Mouse (Mus musculus) thymus, adult 2 months (tissue): ENCODE measurements at regions not wholly inside any gene's neighbourhood (a gene's known extent, or its start where the extent isn't known, plus 50 kb on each side); places are given as distances from the start of the nearest gene placed in this dataset.

Source experiments
- DNase-seq: peaks from one replicate; pipeline ENCODE4 v3.0.0; 2021
- H3K27ac ChIP-seq: fragments of 200-500 bp; 2 replicates; pipeline ENCODE4 v1.5.1; 2012; ENCODE audit warnings: low read length, control low read depth; ENCODE audit not compliant: control insufficient read depth, insufficient read depth
- H3K27me3 ChIP-seq: fragments of 200-500 bp; 2 replicates; pipeline ENCODE4 v1.6.1; 2012; ENCODE audit warnings: mild to moderate bottlenecking, low read length, moderate library complexity, mixed read lengths; ENCODE audit not compliant: control insufficient read depth, insufficient read depth
- H3K36me3 ChIP-seq: fragments of 200-500 bp; 2 replicates; pipeline ENCODE4 v1.6.1; 2012; ENCODE audit warnings: mild to moderate bottlenecking, low read length, moderate library complexity; ENCODE audit not compliant: control insufficient read depth, insufficient read depth
- H3K4me1 ChIP-seq: fragments of 200-500 bp; replicated peaks from 2 replicates; pipeline ENCODE4 v1.6.1; 2012; ENCODE audit warnings: low read length; ENCODE audit not compliant: control insufficient read depth, insufficient read depth
- H3K4me3 ChIP-seq: fragments of 200-500 bp; 2 replicates; pipeline ENCODE4 v1.5.1; 2012; ENCODE audit warnings: mild to moderate bottlenecking, low read length, control low read depth, moderate library complexity; ENCODE audit not compliant: control insufficient read depth, insufficient read depth
- CTCF ChIP-seq: fragments of 200-500 bp; IDR thresholded peaks from 2 replicates; pipeline ENCODE4 v1.5.1; 2012; ENCODE audit warnings: mild to moderate bottlenecking, control low read depth, low read length, moderate library complexity, borderline replicate concordance; ENCODE audit not compliant: control insufficient read depth, poor library complexity, insufficient read depth; ENCODE audit errors: extremely low read depth
- POLR2A ChIP-seq: fragments of 200-500 bp; IDR thresholded peaks from 2 replicates; pipeline ENCODE4 v1.6.1; 2012; ENCODE audit warnings: mild to moderate bottlenecking, low read length, control low read depth, moderate library complexity; ENCODE audit not compliant: control insufficient read depth, poor library complexity, insufficient read depth; ENCODE audit errors: extremely low read depth
- WGBS: fragments of 180-500 bp; shearing (Covaris S2); methylation state at CpG from one replicate; pipeline ENCODE4 v1.1.7; 2018; 5-methylcytosine and 5-hydroxymethylcytosine counted together

GRCm38 (mm10) chr14:25073143-25073542, 385.8 kb upstream of the Zmiz1 start:
- 78% methylated on average over 5 of the region's 5 CpGs for WGBS
- H3K36me3 ChIP-seq: no peaks in the 10 kb centered on the region
- TF ChIP-seq POLR2A: no peak
- TF ChIP-seq CTCF: no peak

GRCm38 (mm10) chr14:25074022-25074800, 384.8 kb upstream of the Zmiz1 start:
- Histone ChIP-seq H3K4me3 (no peak overlapping the region), H3K4me1 (no peaks in the 10 kb centered on the region), H3K36me3 (no peaks in the 10 kb centered on the region), H3K27ac (no peak overlapping the region), H3K27me3 (no peaks in the 10 kb centered on the region)
- 86% methylated on average over 9 of the region's 9 CpGs for WGBS
- no peak for TF ChIP-seq CTCF
- no peak for TF ChIP-seq POLR2A
- DNase-seq: no peak

More at GRCm38 (mm10) chr14:25073143-25073542, 385.8 kb upstream of the Zmiz1 start:
- H3K27me3 ChIP-seq: no peaks in the 10 kb centered on the region
- H3K27ac ChIP-seq: no peak overlapping the region
- H3K4me3 ChIP-seq: no peak overlapping the region
- H3K4me1 ChIP-seq: no peaks in the 10 kb centered on the region
- no peak for DNase-seq

DNA sequence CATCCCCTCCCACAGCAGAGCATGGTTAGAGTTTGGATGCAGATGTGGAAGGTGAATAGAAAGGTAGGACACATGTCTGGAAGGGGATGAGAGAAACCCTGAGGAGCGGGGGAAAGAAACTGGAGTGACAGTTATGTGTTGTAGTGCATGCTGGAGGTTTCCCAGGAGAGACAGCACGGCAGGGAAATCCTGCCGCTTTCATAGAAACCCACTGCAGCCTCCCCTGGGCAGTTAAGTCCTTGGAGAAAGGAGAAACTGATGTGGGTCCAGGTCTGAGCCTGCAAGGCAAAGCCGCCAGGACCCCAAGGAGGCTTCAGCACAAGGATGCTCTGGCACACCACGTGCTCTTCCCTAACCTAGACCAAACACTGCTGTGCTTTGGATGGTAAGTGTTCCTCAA, 384.1 kb upstream of the Zmiz1 start:
- DNase-seq: no peak
- Histone ChIP-seq H3K27me3 (no peaks in the 10 kb centered on the region), H3K27ac (no peak overlapping the region), H3K4me3 (no peak overlapping the region), H3K36me3 (no peaks in the 10 kb centered on the region), H3K4me1 (no peaks in the 10 kb centered on the region)
- WGBS: 97% methylated on average over 5 of the region's 5 CpGs
- TF ChIP-seq CTCF: no peak
- TF ChIP-seq POLR2A: no peak

GRCm38 (mm10) chr14:25080431-25080830, 378.6 kb upstream of the Zmiz1 start:
- 93% methylated on average over 3 of the region's 3 CpGs for WGBS
- no peak for DNase-seq
- Histone ChIP-seq H3K27me3 (no peaks in the 10 kb centered on the region), H3K36me3 (no peaks in the 10 kb centered on the region), H3K27ac (no peak overlapping the region), H3K4me3 (no peak overlapping the region), H3K4me1 (no peaks in the 10 kb centered on the region)
- TF ChIP-seq POLR2A (no peak), CTCF (no peak)

DNA sequence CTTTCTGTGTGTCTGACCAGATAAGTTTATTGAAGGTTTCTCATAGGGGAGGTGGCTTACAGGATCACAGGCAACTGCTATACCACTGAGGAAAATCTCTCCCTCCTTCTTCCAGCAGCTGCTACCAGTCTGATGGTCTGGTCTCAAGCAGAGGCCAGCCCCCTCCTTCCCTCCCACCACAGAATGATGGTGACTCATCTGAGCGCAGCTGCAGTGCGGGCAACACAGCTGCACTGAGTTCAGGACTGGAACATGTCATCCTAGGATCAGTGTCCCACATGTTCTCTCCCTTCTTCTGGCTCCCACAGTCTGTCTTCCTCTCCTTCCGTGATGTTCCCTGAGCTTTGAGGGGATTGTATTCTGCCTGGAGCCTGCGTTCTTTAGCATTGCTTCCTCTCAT, 375.1 kb upstream of the Zmiz1 start:
- Histone ChIP-seq H3K27me3 (no peaks in the 10 kb centered on the region), H3K4me1 (no peaks in the 10 kb centered on the region), H3K27ac (no peak overlapping the region), H3K36me3 (no peaks in the 10 kb centered on the region), H3K4me3 (no peak overlapping the region)
- TF ChIP-seq CTCF: no peak
- TF ChIP-seq POLR2A: no peak
- WGBS: 73% methylated on average over 4 of the region's 4 CpGs
- DNase-seq: no peak

GRCm38 (mm10) chr14:25096786-25097185, 362.2 kb upstream of the Zmiz1 start:
- no peaks in the 10 kb centered on the region for H3K27me3 ChIP-seq
- no peaks in the 10 kb centered on the region for H3K36me3 ChIP-seq
- H3K4me1 ChIP-seq: no peaks in the 10 kb centered on the region
- 42% methylated on average over 3 of the region's 3 CpGs for WGBS
- DNase-seq: no peak
- no peak overlapping the region for H3K4me3 ChIP-seq
- no peak overlapping the region for H3K27ac ChIP-seq
- no peak for TF ChIP-seq POLR2A

- no peaks in the 10 kb centered on the region for H3K27me3 ChIP-seq
- no peak overlapping the region for H3K4me3 ChIP-seq
- no peak for DNase-seq
- 97% methylated on average over 10 of the region's 10 CpGs for WGBS
- TF ChIP-seq CTCF (no peak), POLR2A (no peak)
- H3K4me1 ChIP-seq: peaks cover 11% of the 10 kb centered on the region
- no peak overlapping the region for H3K27ac ChIP-seq
- H3K36me3 ChIP-seq: no peaks in the 10 kb centered on the region
Observed at GRCm38 (mm10) chr14:25105391-25105790, 353.6 kb upstream of the Zmiz1 start.
